Mouse (Mus musculus) ES-Bruce4 (cell line): ENCODE data around the gene Acox2.

Experiments used
- CTCF ChIP-seq: IDR thresholded peaks from one replicate; pipeline ENCODE4 v1.8.1; 2011; ENCODE audit warnings: low read depth, low read length
- POLR2A ChIP-seq: IDR thresholded peaks from one replicate; pipeline ENCODE4 v1.8.1; 2011; ENCODE audit warnings: low read length; ENCODE audit not compliant: insufficient read depth

DNA sequence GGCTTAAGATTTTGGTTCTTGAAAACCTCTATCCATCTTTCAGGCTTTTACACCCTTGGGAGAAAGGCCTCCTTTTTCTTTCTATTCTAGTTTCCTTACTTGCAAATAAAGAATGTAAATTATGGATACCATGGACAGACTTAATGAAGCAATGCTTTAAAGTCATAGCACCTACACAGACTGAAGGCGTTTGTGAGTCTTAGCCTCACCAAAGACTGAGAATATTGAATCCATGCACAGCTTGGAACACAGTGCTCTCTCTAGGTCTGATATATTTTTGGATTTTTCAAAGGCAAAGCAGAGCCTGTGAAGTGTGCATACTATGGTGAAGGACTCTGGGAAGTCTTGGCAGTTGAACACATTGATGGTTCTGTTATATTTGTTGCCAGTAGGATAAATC is 9.9 kb downstream of the Acox2 start:
- TF ChIP-seq CTCF (no peak), POLR2A (no peak)
